Mouse (Mus musculus) common myeloid progenitor, adult 5-6 weeks (primary cell): ENCODE measurements around the gene Gm10220. TPM values are rescaled to one million over a fixed set of nuclear protein-coding genes. Genes with fewer than 3 reads are reported as not detected.
"Not testable (repeated sequence)": the region's sequence is repeated elsewhere in the genome, so short reads cannot be mapped to it uniquely, and the experiment has no call there.

Experiments
- ATAC-seq: replicated peaks from 2 replicates; pipeline ENCODE4 v1.8.0; 2016; ENCODE audit warnings: low read depth, mild to moderate bottlenecking, moderate TSS enrichment, inconsistent platforms; ENCODE audit not compliant: poor library complexity, severe bottlenecking
- total RNA-seq: library from RNA; stranded (forward); fragments of 200-1000, 187-1606 nt; gene quantifications from 2 replicates; pipeline ENCODE4 v1.2.3, GENCODE M21; 2017

Gene Gm10220
- total RNA-seq = not detected in 2 replicates

GRCm38 (mm10) chr5:26121321-26121720, at the start of gene Gm10220:
TSS of gene Gm10220 (minus strand) at chr5:26121421.
- not testable (repeated sequence) for ATAC-seq

- ATAC-seq = no peak
Measured at GRCm38 (mm10) chr5:26169855-26170254, 48.6 kb upstream of the Gm10220 start.

- ATAC-seq = no peak
Measured at GRCm38 (mm10) chr5:26165791-26166165, 44.6 kb upstream of the Gm10220 start.

DNA sequence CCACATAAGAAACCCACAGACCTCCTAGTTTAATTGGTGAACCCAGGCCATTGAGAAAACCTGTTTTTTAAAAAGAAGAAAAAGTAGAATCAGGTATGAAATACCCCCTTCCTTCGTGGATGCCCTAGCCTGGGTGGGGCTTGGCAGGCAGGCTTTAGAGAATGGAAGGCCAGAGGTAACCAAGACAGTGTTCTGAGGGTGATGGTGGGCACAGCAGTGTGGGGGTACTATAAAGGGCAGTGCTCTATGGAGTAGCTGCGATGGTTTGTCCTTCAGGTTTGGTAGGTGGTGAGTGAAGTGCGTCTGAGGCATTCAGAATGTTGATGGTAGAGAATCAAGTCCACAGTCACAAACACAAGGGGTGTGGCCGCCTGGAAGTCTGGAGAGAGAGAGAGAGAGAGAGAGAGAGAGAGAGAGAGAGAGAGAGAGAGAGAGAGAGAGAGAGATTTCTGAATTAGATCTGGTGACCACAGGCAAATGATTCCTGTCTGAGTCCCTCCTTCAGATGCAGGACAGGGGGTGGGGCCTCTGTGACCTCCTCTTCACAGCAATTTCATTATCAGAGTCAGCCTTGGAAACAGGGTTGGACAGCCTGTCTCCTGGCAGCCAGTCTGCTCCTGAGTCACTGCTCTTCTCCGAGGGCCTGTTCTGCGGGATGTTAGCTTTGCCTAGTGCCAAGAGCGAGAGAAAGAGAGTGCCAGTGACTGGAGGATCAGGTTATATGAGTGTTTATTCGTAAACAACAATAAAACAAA, 44.0 kb upstream of the Gm10220 start:
- ATAC-seq = no peak

DNA sequence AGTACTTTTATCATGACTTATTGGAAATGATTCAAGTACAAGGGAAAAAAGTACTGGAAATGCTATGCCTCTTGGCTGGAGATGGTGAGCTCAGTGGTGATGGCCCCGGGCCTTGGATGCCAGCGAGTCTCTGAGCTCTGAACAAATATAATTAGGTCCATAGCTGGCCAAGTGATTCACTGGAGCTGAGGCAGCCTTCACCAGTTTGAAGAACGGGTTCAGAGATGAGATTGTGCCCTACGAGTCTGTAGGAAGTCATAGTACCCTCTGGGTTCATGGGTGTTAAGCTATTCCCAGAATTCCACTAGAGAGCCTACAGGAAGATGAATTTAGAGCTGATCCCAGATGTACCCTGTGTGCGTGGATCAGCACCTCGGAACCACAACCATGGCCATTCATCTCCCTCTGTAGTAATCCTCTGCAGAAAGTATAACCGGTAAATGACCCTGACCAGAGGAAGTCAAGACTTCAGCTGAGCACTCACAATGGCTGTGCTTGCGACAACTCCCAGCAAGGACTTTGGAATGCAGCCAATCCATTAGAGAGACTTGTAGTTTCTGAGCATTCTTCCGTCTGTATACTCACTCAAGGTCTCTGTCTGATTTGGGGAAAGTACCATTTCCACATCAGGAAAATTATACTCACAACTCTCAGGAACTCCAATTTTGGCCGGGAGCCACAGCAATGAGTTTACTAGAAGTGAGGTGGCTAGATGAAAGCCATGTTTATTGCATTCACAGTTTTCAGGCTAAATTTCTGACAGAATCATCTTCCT, 36.4 kb upstream of the Gm10220 start:
- ATAC-seq = no peak

DNA sequence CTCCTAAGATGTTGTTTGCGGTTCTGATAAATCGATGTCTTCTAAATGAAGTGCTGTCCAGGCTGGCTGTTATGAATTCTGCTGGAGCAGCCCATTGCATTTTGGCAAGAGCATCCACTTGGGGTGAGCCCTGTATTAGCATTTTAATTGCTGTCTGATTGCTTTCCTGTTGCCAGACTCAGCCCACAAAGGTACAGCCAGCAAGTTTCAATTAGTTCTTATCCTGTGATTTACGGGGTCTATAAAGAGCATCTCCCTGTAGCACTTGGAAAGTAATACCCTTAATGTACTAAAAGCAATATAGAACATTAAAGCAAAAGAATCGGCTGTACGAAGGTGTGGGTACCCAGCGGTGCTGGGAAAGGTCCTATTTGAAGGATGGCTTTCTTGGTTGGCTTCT, 21.7 kb upstream of the Gm10220 start:
- no peak for ATAC-seq

DNA sequence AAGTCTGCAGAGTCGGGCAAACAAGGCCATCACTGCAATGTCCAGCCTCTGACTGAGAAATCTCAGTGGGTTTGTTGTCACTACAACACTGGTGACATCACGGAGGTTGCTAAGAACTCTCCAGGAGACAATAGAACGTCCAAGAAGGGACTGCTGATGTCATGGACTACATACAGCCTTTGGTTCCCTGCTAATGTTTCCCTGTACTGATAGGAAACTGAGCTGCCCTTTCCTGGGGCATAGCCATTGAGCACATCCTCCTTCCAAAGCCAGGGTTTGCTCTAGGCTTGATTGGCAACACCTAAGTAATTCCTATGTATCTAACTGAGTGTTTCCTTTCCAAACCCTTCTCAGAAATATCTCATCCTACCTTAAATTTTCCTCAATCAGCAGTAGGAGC, 16.0 kb downstream of the Gm10220 start, which contains the start of gene 5031410I06Rik:
Gene 5031410I06Rik, minus strand, starts transcription at position 101 of the 400 bp plus-strand sequence.
- ATAC-seq = not testable (repeated sequence)

DNA sequence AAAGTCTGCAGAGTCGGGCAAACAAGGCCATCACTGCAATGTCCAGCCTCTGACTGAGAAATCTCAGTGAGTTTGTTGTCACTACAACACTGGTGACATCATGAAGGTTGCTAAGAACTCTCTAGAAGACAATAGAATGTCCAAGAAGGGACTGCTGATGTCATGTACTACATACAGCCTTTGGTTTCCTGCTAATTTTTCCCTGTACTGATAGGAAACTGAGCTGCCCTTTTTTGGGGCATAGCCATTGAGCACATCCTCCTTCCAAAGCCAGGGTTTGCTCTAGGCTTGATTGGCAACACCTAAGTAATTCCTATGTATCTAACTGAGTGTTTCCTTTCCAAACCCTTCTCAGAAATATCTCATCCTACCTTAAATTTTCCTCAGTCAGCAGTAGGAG, 32.0 kb downstream of the Gm10220 start, which contains the start of gene Gm10471:
Gene Gm10471, minus strand, starts transcription at position 101 of the 400 bp plus-strand sequence.
- ATAC-seq = not testable (repeated sequence)

DNA sequence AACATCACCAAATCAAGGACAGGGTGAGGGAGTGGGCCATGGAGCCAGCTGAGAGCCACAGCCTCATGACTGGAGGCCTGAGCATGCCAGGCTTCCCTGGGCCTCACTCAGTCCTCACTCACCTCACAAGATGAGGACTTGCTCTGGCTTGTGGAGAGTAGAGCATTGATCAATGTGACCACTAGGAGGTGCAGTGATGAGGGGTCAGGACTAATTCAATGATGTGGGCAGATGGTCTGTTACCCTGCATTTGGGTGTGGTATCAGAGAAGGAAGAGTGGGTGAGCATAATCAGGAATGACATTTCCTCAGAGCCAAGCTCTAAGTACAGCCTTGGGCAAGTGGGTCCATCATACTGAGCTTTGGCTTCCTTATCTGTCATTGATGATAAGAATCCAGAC, 42.2 kb downstream of the Gm10220 start:
- not testable (repeated sequence) for ATAC-seq

DNA sequence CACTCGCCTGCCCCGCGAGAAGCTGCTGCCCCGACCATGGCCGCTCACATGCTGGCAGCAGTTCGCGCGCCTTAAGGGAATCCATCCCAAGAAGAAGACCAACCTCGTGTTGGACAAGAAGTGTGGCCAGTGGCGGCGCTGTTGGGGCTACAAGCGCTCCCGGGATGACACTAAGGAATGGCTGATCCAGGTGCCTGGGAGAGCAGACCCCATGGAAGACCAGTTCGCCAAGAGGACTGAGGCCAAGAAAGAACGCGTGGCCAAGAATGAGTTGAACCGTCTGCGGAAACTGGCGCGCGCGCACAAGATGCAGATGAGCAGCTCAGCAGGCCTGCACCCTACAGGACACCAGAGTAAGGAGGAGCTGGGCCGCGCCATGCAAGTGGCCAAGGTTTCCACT, 50.5 kb downstream of the Gm10220 start:
- no peak for ATAC-seq

Other genes starting within 250 kb of the Gm10220 start
- gene Gm21663, start 179.0 kb downstream of the Gm10220 start, total RNA-seq = not detected in 2 replicates
- gene Gm21671, start 167.0 kb downstream of the Gm10220 start, total RNA-seq = not detected in 2 replicates
- not detected in 2 replicates for gene Gm21680, start 148.8 kb downstream of the Gm10220 start, total RNA-seq
- not detected in 2 replicates for gene Gm21698, start 132.8 kb downstream of the Gm10220 start, total RNA-seq
- not detected in 2 replicates for gene Gm1979, start 116.6 kb downstream of the Gm10220 start, total RNA-seq
- gene Gm5862, start 98.5 kb downstream of the Gm10220 start, total RNA-seq = not detected in 2 replicates
- not detected in 2 replicates for gene Speer4a, start 81.9 kb downstream of the Gm10220 start, total RNA-seq
- gene Gm7347, start 62.8 kb downstream of the Gm10220 start, total RNA-seq = not detected in 2 replicates
- gene Gm10471, start 32.1 kb downstream of the Gm10220 start, total RNA-seq = not detected in 2 replicates
- gene 5031410I06Rik, start 16.1 kb downstream of the Gm10220 start, total RNA-seq = not detected in 2 replicates
- gene Gm7361, start 136.3 kb upstream of the Gm10220 start, total RNA-seq = not detected in 2 replicates